Mouse (Mus musculus) cerebellum, adult 11 months (tissue): ENCODE data around the gene Lpar2.

ENCODE experiments used
- DNase-seq: peaks from one replicate; pipeline ENCODE4 v3.0.0; 2022

Gene Lpar2

GRCm38 (mm10) chr8:69870907-69871306, 48.7 kb downstream of the Lpar2 start:
- no peak for DNase-seq

GRCm38 (mm10) chr8:69874155-69874554, 51.9 kb downstream of the Lpar2 start:
- DNase-seq, result peak; percentile 56

GRCm38 (mm10) chr8:69874654-69875053, 52.4 kb downstream of the Lpar2 start:
- no peak for DNase-seq

- no peak for DNase-seq
These were observed 53.9 kb downstream of the Lpar2 start for GRCm38 (mm10) chr8:69876097-69876496.

GRCm38 (mm10) chr8:69876967-69877366, 54.7 kb downstream of the Lpar2 start:
- DNase-seq, result no peak

GRCm38 (mm10) chr8:69877396-69877795, 55.2 kb downstream of the Lpar2 start:
- DNase-seq, result no peak

GRCm38 (mm10) chr8:69877992-69878391, 55.8 kb downstream of the Lpar2 start:
- DNase-seq, result no peak

GRCm38 (mm10) chr8:69879678-69880077, 57.4 kb downstream of the Lpar2 start:
- no peak for DNase-seq
